Mouse (Mus musculus) limb, embryonic 15.5 days (tissue): Measurements from ENCODE around the gene Tbx5. TPM values are rescaled to one million over a fixed set of nuclear protein-coding genes. Genes with fewer than 3 reads are reported as not detected.

ENCODE experiments used
- ATAC-seq: fragments of 200-750 bp; cut with Nextera tagmentation; 2 replicates; pipeline ENCODE4 v1.8.0; 2017; ENCODE audit warnings: low read depth, moderate TSS enrichment; ENCODE audit not compliant: insufficient number of reproducible peaks, low FRiP score, low TSS enrichment
- H3K27ac ChIP-seq: fragments of 300-500 bp; sonication (generic); 2 replicates; pipeline ENCODE4 v1.5.1; 2015; ENCODE audit warnings: moderate library complexity, mild to moderate bottlenecking, inconsistent platforms
- H3K27me3 ChIP-seq: fragments of 300-500 bp; sonication (generic); 2 replicates; pipeline ENCODE4 v1.6.1; 2015; ENCODE audit warnings: inconsistent platforms
- H3K36me3 ChIP-seq: fragments of 300-500 bp; sonication (generic); 2 replicates; pipeline ENCODE4 v1.6.1; 2015; ENCODE audit warnings: inconsistent platforms
- H3K4me1 ChIP-seq: fragments of 300-500 bp; sonication (generic); 2 replicates; pipeline ENCODE4 v1.6.1; 2015; ENCODE audit warnings: inconsistent platforms
- H3K4me2 ChIP-seq: fragments of 300-500 bp; sonication (generic); 2 replicates; pipeline ENCODE4 v1.6.1; 2015; ENCODE audit warnings: mild to moderate bottlenecking, inconsistent platforms
- H3K4me3 ChIP-seq: fragments of 300-500 bp; sonication (generic); 2 replicates; pipeline ENCODE4 v1.5.1; 2015; ENCODE audit warnings: mild to moderate bottlenecking, inconsistent platforms
- H3K9ac ChIP-seq: fragments of 300-500 bp; sonication (generic); 2 replicates; pipeline ENCODE4 v1.6.1; 2015; ENCODE audit warnings: inconsistent platforms
- H3K9me3 ChIP-seq: fragments of 300-500 bp; sonication (generic); 2 replicates; pipeline ENCODE4 v1.6.1; 2016; ENCODE audit warnings: inconsistent platforms
- WGBS: fragments of 180-500 bp; shearing (Covaris S2); methylation state at CpG from one replicate; pipeline ENCODE4 v1.1.7; 2015; 5-methylcytosine and 5-hydroxymethylcytosine counted together
- polyA plus RNA-seq: library from polyadenylated mRNA; unstranded; fragments of >200 nt; fragmentation: Nextera tagmentation; extraction: Ambion mirVana; gene quantifications from 2 replicates; pipeline ENCODE4 v1.2.1, GENCODE M21; 2015

Tbx5 gene
- polyA plus RNA-seq, 1 experiment from 2014 or later, result 18.1 TPM

DNA sequence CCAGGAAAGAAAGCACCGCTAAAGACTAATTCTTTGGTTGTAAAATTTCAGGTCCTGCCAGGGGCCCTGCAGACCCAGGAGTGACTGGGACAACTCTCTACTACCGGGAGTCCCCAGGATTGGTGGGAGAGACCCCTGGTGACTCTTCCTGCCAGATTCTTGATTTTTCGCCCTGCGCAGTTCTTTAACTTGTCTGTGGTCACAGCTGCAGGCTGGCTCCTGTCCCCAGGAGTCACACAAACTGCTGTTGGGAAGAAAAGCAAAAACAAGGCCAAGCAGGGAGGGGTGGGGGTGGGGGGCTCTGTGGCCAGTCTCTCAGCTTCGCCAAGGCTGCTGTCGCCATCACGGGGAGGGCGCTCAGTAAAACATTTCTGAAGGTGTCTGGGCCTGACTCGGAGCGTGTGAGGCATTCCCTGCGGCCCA is 32.2 kb upstream of the Tbx5 start:
- H3K4me2 ChIP-seq, result no peak overlapping the region
- H3K27ac ChIP-seq, result peak overlapping the region; percentile 52; the same call in 1 of the 2 replicates
- no peak for ATAC-seq
- peaks cover 99% of the 10 kb centered on the region for H3K27me3 ChIP-seq
- H3K9ac ChIP-seq, result no peak overlapping the region
- H3K9me3 ChIP-seq, result no peaks in the 10 kb centered on the region
- no peaks in the 10 kb centered on the region for H3K36me3 ChIP-seq
- H3K4me3 ChIP-seq, result no peak overlapping the region
- WGBS, result 8% methylated on average over 11 of the region's 11 CpGs
- peaks cover 28% of the 10 kb centered on the region for H3K4me1 ChIP-seq

DNA sequence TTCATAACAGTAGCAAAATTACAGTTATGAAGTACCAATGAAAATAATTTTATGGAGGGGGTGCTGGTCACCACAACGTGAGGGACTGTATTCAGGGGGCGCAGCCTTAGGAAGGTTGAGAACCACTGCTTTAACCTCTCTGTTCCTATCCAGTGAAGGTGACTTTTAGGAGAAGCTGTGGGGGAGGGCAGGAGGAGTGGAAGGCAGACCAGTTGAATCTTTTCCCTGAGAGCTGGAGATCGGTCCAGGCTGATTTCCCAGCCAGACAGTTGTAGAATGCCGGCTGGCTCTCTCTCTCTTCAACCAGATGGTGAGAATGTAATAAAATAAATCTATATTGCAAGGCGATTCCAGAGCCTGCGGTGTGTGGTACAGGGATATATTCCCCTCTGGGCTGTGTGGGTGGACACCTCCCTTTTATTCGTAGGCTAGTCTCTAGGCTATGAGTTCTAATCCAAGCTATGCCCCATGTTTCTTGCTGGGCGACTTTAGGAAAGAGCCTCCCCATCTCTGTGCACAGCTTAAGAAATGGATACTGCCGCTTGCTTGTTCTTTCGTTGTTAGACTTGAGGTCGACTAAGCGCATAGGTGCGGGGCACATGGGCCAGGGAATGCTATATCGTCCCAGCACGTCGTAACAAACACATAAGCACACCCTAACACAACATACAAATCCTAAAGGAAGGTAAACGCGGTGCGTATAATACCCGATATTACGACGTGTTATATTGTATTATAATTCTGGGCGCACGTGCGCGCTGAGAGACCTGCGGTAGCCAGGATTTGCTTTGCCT is 29.7 kb upstream of the Tbx5 start:
- Histone ChIP-seq H3K9me3 (no peaks in the 10 kb centered on the region), H3K27ac (peak overlapping the region; percentile 81), H3K4me1 (peaks cover 23% of the 10 kb centered on the region), H3K36me3 (no peaks in the 10 kb centered on the region), H3K4me2 (peak overlapping the region; percentile 41), H3K4me3 (peak overlapping the region; percentile 35), H3K9ac (peak overlapping the region; percentile 18), H3K27me3 (peaks cover 99% of the 10 kb centered on the region)
- no peak for ATAC-seq
- 2% methylated on average over 27 of the region's 27 CpGs for WGBS

DNA sequence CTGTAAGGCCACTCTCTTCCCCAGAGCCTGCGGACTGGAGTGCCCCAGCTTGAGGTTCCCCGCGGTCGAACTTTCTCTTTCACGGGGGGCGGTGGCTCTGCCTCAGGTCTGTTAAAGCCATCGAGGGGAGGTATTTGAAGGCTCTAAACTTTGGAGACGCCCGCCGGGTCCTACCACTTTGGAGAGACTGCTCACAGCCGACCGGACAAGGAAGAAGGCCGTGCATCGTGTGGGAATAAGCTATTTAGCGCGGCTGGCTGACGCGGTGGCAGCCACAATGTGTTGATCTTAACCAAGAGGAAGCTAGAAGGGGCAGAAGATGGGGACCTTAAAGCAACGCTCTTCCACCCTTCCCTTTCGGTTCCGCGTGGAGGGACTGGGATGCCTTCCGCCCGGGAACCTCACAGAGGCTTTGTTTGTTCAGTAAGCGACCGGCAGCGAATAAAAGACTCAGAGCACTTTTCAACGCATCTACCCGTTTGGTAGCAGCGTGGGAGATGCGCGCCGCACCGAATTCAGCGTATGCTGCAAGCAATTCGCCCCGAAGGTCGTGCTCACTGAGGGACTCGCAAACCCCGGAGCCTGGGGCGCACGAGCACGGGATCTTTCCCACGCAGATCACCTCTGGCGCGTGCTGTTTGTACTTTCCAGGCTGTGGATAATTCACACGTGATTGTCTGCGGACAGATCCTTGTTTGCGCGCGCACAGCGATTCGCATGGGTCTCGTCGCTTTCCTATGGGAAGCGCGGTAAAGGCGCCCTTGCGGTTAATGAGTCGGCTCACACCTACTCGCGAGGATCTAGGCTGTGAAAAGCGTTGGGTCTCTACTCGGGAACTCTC is 28.8 kb upstream of the Tbx5 start:
- peaks cover 23% of the 10 kb centered on the region for H3K4me1 ChIP-seq
- WGBS, result under 1% methylated on average over 64 of the region's 64 CpGs
- H3K9ac ChIP-seq, result peak overlapping the region; percentile 18
- H3K36me3 ChIP-seq, result no peaks in the 10 kb centered on the region
- no peaks in the 10 kb centered on the region for H3K9me3 ChIP-seq
- peaks cover 99% of the 10 kb centered on the region for H3K27me3 ChIP-seq
- peak overlapping the region; percentile 35 for H3K4me3 ChIP-seq
- peak overlapping the region; percentile 81 for H3K27ac ChIP-seq
- ATAC-seq, result no peak
- peak overlapping the region; percentile 41 for H3K4me2 ChIP-seq

DNA sequence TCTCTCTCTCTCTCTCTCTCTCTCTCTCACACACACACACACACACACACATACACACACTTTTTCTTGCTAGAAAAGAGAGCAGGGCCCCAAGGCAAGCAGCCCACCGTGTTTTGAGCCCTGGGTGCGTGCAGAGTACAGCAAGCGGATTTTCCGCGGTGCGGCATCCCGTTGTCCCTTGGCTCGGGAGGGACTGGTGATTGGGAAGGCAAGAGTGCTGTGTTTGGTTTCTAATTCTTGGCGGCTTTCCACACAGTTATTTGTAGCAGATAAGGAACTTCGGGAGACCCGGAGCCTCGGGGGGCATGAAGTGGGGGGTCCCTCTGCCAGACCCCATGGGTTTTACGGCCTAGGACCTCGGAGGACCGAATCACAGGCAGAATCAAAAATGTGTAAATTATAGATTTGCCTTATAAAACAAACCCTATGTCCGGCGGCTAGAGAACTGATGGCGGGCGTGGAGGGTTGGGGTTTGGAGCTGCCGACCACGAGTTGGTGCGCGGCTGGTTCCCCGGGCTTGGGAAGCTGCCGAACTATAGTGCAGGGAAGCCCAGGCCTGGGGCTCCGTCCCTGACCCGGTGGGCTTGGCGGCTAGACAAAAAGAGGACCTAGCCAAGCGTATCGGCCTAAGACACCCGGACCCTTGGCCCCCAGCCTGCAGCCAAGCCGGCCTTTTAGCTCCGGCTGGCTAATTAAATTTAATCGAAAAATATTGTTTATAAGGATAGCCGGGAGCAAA is 28.0 kb upstream of the Tbx5 start:
- Histone ChIP-seq H3K4me1 (peaks cover 21% of the 10 kb centered on the region), H3K36me3 (no peaks in the 10 kb centered on the region), H3K27me3 (peaks cover 99% of the 10 kb centered on the region), H3K27ac (peak overlapping the region; percentile 81), H3K9ac (peak overlapping the region; percentile 37), H3K4me2 (peak overlapping the region; percentile 41), H3K4me3 (peak overlapping the region; percentile 35), H3K9me3 (no peaks in the 10 kb centered on the region)
- WGBS, result 1% methylated on average over 35 of the region's 35 CpGs
- ATAC-seq, result no peak

DNA sequence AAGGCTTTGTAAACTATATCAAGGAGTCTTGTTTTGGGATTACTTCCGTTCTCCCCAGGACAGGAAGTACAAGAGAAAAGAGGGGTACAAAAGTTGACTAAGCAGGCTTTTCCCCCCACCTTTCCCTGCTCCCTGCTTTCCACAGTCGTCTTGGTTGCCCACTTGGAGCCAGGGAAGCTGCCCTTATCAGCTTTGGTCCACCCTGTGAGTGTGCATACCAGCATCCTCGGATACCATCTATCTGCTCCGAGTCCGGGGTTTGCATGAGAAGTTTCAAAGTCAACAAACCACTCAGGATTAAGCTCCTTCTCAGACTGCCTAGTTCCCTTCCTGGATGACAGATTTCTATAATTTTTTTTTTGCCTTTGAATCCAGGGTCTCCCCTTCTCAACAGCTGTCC is 26.8 kb upstream of the Tbx5 start:
- Histone ChIP-seq H3K4me2 (peak overlapping the region; percentile 41), H3K4me1 (peaks cover 11% of the 10 kb centered on the region), H3K9ac (no peak overlapping the region), H3K36me3 (no peaks in the 10 kb centered on the region), H3K4me3 (peak overlapping the region; percentile 35), H3K27ac (peak overlapping the region; percentile 14; the same call in 1 of the 2 replicates), H3K27me3 (peaks cover 98% of the 10 kb centered on the region), H3K9me3 (no peaks in the 10 kb centered on the region)
- WGBS, result 5% methylated on average over 5 of the region's 5 CpGs
- no peak for ATAC-seq

DNA sequence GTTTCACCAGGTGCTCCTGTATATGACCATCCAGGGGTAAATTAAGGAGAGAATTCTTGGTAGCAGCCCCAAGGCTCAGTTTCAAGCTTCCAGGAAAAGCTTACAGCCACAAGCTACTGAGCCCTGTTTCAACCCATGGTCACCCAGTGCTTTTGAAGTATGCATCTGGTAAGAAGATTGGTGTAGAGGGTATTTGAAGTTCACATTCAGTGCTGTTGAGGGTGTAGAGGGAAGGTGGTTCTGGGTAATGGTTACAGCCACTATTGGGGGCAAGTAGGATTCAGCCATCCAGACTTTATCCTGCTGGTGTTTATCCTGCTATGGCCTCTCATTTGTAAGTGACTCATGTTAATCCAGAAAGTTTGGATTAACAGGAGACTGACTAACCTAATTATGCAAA is 26.0 kb upstream of the Tbx5 start:
- ATAC-seq, result no peak
- H3K4me1 ChIP-seq, result peaks cover 11% of the 10 kb centered on the region
- no peaks in the 10 kb centered on the region for H3K9me3 ChIP-seq
- H3K4me3 ChIP-seq, result peak overlapping the region; percentile 35
- 0 out of 2 replicates have a peak overlapping the region, but pooled peaks have one; percentile 11 for H3K27ac ChIP-seq
- peak overlapping the region; percentile 41 for H3K4me2 ChIP-seq
- peak overlapping the region; percentile 20; the same call in 1 of the 2 replicates for H3K9ac ChIP-seq
- no peaks in the 10 kb centered on the region for H3K36me3 ChIP-seq
- H3K27me3 ChIP-seq, result peaks cover 97% of the 10 kb centered on the region

DNA sequence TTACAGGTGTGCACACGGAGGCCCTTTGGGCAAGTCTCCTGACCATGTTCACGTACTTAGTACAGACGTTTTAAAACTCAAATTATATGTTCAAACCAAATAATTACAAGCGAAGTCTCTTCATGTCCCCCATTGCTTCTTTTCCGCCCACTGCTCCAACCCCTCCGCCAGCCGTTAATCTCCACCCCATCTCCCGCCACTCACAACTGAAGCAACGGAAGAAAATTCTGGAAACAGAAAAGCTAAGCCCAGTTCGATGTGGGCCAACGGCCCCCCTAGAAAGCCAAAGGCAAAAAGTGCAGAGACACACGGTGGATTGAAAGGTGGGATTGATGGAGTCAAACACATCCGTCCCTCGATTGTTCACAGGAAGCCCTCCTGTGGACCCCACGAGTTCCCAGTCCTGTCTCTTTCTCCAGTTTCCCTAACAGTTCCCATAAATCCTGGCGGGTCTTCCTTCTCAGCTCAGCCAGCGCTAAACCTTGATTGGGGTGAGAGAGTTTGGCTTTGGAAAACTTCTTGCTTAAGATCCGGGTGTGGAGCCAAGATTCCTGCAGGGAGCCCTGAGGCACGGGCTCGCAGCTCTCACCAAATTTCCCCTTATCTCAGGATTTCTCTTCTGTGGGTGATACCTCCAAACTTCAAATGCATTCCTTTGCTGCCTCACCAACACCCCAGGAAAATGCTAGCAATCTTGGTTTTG is 24.8 kb upstream of the Tbx5 start:
- no peak for ATAC-seq
- H3K27ac ChIP-seq, result peak overlapping the region; percentile 65
- H3K27me3 ChIP-seq, result peaks cover 89% of the 10 kb centered on the region
- WGBS, result 6% methylated on average over 20 of the region's 20 CpGs
- no peak overlapping the region for H3K4me3 ChIP-seq
- 0 out of 2 replicates have a peak overlapping the region, but pooled peaks have one; percentile 1 for H3K4me2 ChIP-seq
- peaks cover 11% of the 10 kb centered on the region for H3K4me1 ChIP-seq
- H3K36me3 ChIP-seq, result no peaks in the 10 kb centered on the region
- no peak overlapping the region for H3K9ac ChIP-seq
- no peaks in the 10 kb centered on the region for H3K9me3 ChIP-seq

DNA sequence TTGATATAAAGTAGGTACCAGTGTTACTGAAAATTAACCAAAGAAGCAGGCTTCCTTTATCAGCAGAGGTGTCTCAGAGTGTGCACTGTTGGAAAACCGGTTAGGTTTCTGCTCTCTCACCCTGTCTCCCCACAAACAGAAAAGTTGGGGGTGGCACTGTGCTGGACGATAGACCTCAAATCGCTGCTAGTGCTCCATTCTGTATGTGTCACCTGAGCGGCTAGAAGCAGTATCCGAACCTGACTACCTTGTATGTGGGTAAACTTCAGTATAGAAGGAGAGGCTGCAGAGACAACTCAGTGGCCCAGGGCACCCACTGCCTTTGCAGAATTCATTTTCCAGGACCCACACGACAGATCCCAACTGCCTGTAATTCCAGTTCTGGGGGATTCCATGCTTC is 23.8 kb upstream of the Tbx5 start:
- 55% methylated on average over 6 of the region's 6 CpGs for WGBS
- Histone ChIP-seq H3K4me2 (no peak overlapping the region), H3K9ac (no peak overlapping the region), H3K27me3 (peaks cover 85% of the 10 kb centered on the region), H3K9me3 (no peaks in the 10 kb centered on the region), H3K36me3 (no peaks in the 10 kb centered on the region), H3K4me1 (peaks cover 6% of the 10 kb centered on the region), H3K4me3 (no peak overlapping the region), H3K27ac (no peak overlapping the region)
- ATAC-seq, result no peak

DNA sequence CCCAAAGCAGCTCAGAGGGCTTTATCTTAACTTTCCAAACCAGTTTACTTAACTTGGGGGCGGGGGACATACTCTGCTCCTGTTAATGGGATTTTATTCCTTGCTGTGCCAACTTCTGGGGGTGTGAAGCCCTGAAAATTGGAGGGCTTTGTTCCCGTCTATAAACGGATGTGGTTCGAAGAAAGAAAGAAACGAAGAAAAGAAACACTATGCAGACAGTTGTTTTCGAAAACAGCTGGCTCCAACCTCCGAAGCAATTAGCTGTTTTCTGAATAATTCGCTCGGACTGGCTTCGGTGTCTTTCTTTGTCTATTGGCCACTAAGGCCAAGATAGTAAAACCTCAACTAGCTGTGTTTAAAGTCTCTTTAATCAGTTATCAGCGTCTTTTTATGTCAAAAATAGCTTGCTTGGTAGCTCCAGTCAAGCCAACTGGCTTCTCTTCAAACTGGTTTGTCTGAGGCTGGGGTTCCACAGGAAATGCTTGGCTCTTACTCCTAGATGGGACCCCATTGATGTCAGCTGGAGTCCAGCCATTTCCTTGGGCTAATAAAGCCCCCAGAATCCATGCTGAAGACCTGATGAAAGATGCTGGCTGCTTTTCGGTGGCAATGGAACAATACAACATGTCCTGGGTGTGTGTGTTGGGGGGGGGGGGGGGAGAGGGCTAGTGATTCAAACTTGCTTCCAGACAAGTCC is 21.3 kb upstream of the Tbx5 start:
- no peak overlapping the region for H3K27ac ChIP-seq

DNA sequence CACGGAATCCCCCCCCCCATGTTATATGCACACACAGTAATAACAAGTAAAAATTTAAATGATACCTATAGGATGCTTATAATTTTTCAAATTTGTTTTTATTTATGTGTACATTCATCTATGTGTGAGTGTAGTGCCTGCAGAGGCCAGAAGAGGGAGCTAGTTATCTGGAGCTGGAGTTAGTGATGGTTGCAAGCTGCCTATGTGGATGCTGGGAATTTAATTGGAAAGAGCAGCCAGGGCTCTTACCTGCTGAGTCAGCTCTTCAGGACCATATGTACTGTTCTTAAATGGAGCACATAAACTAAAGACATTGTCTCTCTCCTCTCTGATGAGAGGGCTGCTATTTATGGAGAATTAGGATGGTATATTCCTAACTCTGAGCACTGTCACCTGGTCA is 17.2 kb upstream of the Tbx5 start:
- H3K36me3 ChIP-seq, result no peaks in the 10 kb centered on the region
- H3K27me3 ChIP-seq, result peaks cover 49% of the 10 kb centered on the region
- no peak overlapping the region for H3K4me2 ChIP-seq
- H3K9ac ChIP-seq, result no peak overlapping the region
- ATAC-seq, result no peak
- 61% methylated on average over 1 of the region's 1 CpGs for WGBS
- no peaks in the 10 kb centered on the region for H3K4me1 ChIP-seq
- no peak overlapping the region for H3K27ac ChIP-seq
- no peak overlapping the region for H3K4me3 ChIP-seq
- H3K9me3 ChIP-seq, result no peaks in the 10 kb centered on the region

More for the DNA sequence above, 21.3 kb upstream of the Tbx5 start:
- no peaks in the 10 kb centered on the region for H3K36me3 ChIP-seq
- ATAC-seq, result no peak
- H3K9ac ChIP-seq, result no peak overlapping the region
- peaks cover 4% of the 10 kb centered on the region; the same call in 1 of the 2 replicates for H3K4me1 ChIP-seq
- H3K27me3 ChIP-seq, result peaks cover 67% of the 10 kb centered on the region
- no peak overlapping the region for H3K4me2 ChIP-seq
- no peaks in the 10 kb centered on the region for H3K9me3 ChIP-seq
- 47% methylated on average over 12 of the region's 12 CpGs for WGBS
- no peak overlapping the region for H3K4me3 ChIP-seq

DNA sequence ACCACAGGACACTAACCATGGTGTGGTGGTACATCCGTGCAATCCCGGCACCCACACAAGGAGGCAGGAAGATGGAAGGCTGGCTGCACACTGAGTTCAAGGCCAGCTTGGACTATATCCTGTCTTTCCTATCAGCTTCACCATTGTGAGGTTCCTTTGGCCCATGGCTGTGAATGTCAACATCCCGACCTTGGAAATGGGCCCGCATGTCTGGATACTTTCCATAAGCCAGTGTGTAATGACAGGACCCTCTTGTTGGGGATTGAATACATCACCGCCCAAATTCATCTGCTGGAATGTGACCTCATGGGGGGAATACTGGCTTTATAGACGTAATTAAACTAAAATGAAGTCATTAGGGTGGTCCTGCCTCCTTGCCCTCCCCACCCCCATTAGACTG is 12.0 kb upstream of the Tbx5 start:
- Histone ChIP-seq H3K4me1 (peaks cover 2% of the 10 kb centered on the region), H3K9ac (no peak overlapping the region), H3K36me3 (no peaks in the 10 kb centered on the region), H3K4me3 (no peak overlapping the region), H3K27ac (no peak overlapping the region), H3K27me3 (peaks cover 57% of the 10 kb centered on the region), H3K4me2 (no peak overlapping the region), H3K9me3 (no peaks in the 10 kb centered on the region)
- WGBS, result 70% methylated on average over 6 of the region's 6 CpGs
- no peak for ATAC-seq
